Mouse (Mus musculus): ENCODE measurements around the gene Surf6. TPM values are rescaled to one million over a fixed set of nuclear protein-coding genes. Genes with fewer than 3 reads are reported as not detected.

Surf6 gene
- total and polyA plus RNA-seq, 3 experiments = 61.8 to 65.9 TPM; not detected in 1

- Histone ChIP-seq H3K9ac (ENCODE audit: control insufficient read depth, low read depth, low read length, poor library complexity, severe bottlenecking) (no peak overlapping the region), H3K36me3 (ENCODE audit: control insufficient read depth in 1 of 2, insufficient read depth in 2 of 2, low read length in 2 of 2) (peaks cover 0 to 9% of the 10 kb centered on the region in 2 experiments; a peak in 2 of 4 replicates), H3K4me3 (ENCODE audit: control insufficient read depth in 1 of 2, insufficient read depth in 1 of 2, low read depth in 2 of 2, low read length in 2 of 2) (no peak overlapping the region), H3K9me3 (replicated peaks; ENCODE audit: insufficient read depth, low read length) (no peaks in the 10 kb centered on the region), H3K27ac (ENCODE audit: control insufficient read depth, low read depth, low read length) (no peak overlapping the region), H3K27me3 (ENCODE audit: control insufficient read depth in 1 of 2, insufficient read depth in 2 of 2, low read length in 2 of 2) (no peaks in the 10 kb centered on the region), H3K79me2 (ENCODE audit: control insufficient read depth, insufficient read depth, low read length, poor library complexity) (no peaks in the 10 kb centered on the region), H3K4me1 (ENCODE audit: control insufficient read depth in 1 of 2, insufficient read depth in 2 of 2, low read length in 2 of 2) (no peaks in the 10 kb centered on the region)
- DNase-seq (ENCODE audit: low read depth, low spot score) = no peak
- TF ChIP-seq USF1 (IDR thresholded peaks at IDR 0.05; ENCODE audit: low read depth, low read length) = no peak
Observed at GRCm38 (mm10) chr2:26951346-26951905, 48.7 kb upstream of the Surf6 start.

- H3K9me3 ChIP-seq (replicated peaks; ENCODE audit: insufficient read depth, low read length) = no peaks in the 10 kb centered on the region
- H3K4me1 ChIP-seq (ENCODE audit: control insufficient read depth in 1 of 2, insufficient read depth in 2 of 2, low read length in 2 of 2) = no peaks in the 10 kb centered on the region
- H3K4me3 ChIP-seq (ENCODE audit: control insufficient read depth in 1 of 2, insufficient read depth in 1 of 2, low read depth in 2 of 2, low read length in 2 of 2) = no peak overlapping the region
- no peak for TF ChIP-seq ETS1 (IDR thresholded peaks at IDR 0.05; ENCODE audit: low read depth, low read length)
- no peak for TF ChIP-seq ZKSCAN1 (IDR thresholded peaks at IDR 0.05; ENCODE audit: low read depth, low read length)
- no peak for TF ChIP-seq NELFE (IDR thresholded peaks at IDR 0.05; ENCODE audit: low read depth, low read length)
- no peak for TF ChIP-seq NRF1 (IDR thresholded peaks at IDR 0.05; ENCODE audit: insufficient read depth, low read depth, low read length, poor library complexity, severe bottlenecking)
- no peak for TF ChIP-seq MYC (IDR thresholded peaks at IDR 0.05; ENCODE audit: low read depth, low read length)
- TF ChIP-seq RAD21 (IDR thresholded peaks at IDR 0.05; ENCODE audit: low read depth, low read length) = no peak
- no peak for TF ChIP-seq CHD2 (IDR thresholded peaks at IDR 0.05; ENCODE audit: low read length)
- no peak for TF ChIP-seq RCOR1 (IDR thresholded peaks at IDR 0.05; ENCODE audit: low read depth, low read length)
- TF ChIP-seq USF1 (IDR thresholded peaks at IDR 0.05; ENCODE audit: low read depth, low read length) = no peak
- TF ChIP-seq POLR2AphosphoS5 (IDR thresholded peaks at IDR 0.05; ENCODE audit: borderline replicate concordance, low read depth, low read length) = no peak
- no peak for TF ChIP-seq TCF12 (IDR thresholded peaks at IDR 0.05; ENCODE audit: low read depth, low read length)
- TF ChIP-seq MXI1 (IDR thresholded peaks at IDR 0.05; ENCODE audit: low read depth, low read length) = no peak
- no peak for TF ChIP-seq ZMIZ1 (IDR thresholded peaks at IDR 0.05; ENCODE audit: low read depth, low read length)
- no peak for TF ChIP-seq E2F4 (IDR thresholded peaks at IDR 0.05; ENCODE audit: borderline replicate concordance, low read depth, low read length)
- no peak for TF ChIP-seq USF2 (IDR thresholded peaks at IDR 0.05; ENCODE audit: borderline replicate concordance in 1 of 2, insufficient read depth in 1 of 2, low read depth in 1 of 2, low read length in 2 of 2)
- TF ChIP-seq BHLHE40 (IDR thresholded peaks at IDR 0.05; ENCODE audit: borderline replicate concordance, low read depth, low read length) = no peak
- H3K79me2 ChIP-seq (ENCODE audit: control insufficient read depth, insufficient read depth, low read length, poor library complexity) = no peaks in the 10 kb centered on the region
- DNase-seq (ENCODE audit: low read depth, low spot score) = no peak
- H3K36me3 ChIP-seq (ENCODE audit: control insufficient read depth in 1 of 2, insufficient read depth in 2 of 2, low read length in 2 of 2) = peaks cover 0 to 7% of the 10 kb centered on the region in 2 experiments; a peak in 2 of 4 replicates
- no peaks in the 10 kb centered on the region for H3K27me3 ChIP-seq (ENCODE audit: control insufficient read depth in 1 of 2, insufficient read depth in 2 of 2, low read length in 2 of 2)
- H3K27ac ChIP-seq (ENCODE audit: control insufficient read depth, low read depth, low read length) = no peak overlapping the region
- H3K9ac ChIP-seq (ENCODE audit: control insufficient read depth, low read depth, low read length, poor library complexity, severe bottlenecking) = no peak overlapping the region
Observed at GRCm38 (mm10) chr2:26950411-26950810, 47.7 kb upstream of the Surf6 start.

All from MEL (cell line).